Comparison of ENCODE assay signal across 8 mouse cellular contexts in the genomic region with DNA sequence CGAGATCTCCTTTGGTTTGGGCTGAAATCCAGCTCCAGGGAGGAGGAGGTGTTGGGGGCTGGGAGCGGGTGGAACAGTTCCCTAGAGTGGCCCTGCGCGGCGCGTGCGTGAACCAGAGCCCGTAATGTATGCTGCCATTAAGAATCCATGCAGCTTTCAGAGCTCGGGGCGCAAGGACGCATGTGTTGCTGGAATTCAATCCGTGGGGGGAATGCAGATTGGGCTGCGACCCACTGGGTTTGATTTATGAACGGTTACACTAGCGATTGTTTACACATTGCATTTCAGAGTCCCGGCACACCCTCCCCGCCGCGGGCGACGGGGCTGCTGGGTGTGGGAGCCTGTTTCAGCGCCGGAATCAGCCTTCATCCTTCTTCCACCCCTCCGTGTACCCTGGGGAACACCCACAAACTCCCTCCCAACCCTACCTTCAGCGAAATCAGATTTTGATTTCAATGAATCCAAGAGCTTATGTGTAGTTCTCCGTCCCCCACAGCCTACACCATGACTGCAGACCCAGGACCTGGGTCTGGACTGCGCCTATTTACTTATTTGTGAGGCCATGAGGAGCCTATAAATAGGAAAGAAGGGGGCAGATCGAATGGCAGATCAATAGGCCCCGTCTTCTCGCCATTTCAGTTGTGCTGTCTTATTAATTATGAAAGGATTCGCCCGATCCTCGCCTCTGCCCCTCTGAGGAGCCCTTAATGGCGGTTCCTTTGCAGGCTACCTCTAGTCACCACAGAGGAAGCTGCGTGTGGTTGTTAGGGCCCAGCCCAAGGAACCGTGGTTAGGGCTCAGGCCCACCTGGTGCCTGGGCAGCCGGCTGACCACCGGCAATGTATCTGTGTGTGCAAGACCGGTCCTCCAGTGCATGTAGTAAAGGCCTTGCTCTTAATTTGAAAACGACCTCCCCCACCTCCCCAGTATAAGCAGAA. TPM values are rescaled to one million over a fixed set of nuclear protein-coding genes. Genes with fewer than 3 reads are reported as not detected.
A peak's percentile ranks its signal among the peaks of the same experiment; 100 is the strongest.
DNase-seq lines count a peak whose midpoint lies in the region; ATAC-seq and TF ChIP-seq lines count a peak whose summit lies in the region.

No protein-coding gene starts in this region.

- H3K9me3 ChIP-seq in lung, embryonic 14.5 days (ENCODE audit: low read depth, low read length): 0 out of 2 replicates have a peak, but pooled peaks cover 3% of the 10 kb centered on the region
- no peaks in the 10 kb centered on the region; the same call in 1 of the 2 replicates for H3K9me3 ChIP-seq in heart, embryonic 16.5 days (replicated peaks; ENCODE audit: control insufficient read depth, low read length)
- no peaks in the 10 kb centered on the region for H3K9me3 ChIP-seq in midbrain, embryonic 16.5 days (replicated peaks; ENCODE audit: control insufficient read depth, low read length, poor library complexity, severe bottlenecking)

- H3K27me3 ChIP-seq in lung, embryonic 14.5 days (ENCODE audit: insufficient read depth, low read length): peaks cover 83% of the 10 kb centered on the region
- H3K27me3 ChIP-seq in heart, embryonic 16.5 days (ENCODE audit: control insufficient read depth, insufficient read depth, low read length): peaks cover 82% of the 10 kb centered on the region
- H3K27me3 ChIP-seq in midbrain, embryonic 16.5 days (ENCODE audit: control insufficient read depth, insufficient read depth, low read depth, low read length): peaks cover 15% of the 10 kb centered on the region

- no peak overlapping the region for H3K27ac ChIP-seq in lung, embryonic 14.5 days (ENCODE audit: low read depth)
- no peak overlapping the region for H3K27ac ChIP-seq in heart, embryonic 16.5 days (ENCODE audit: low read length)
- peak overlapping the region; percentile 89 for H3K27ac ChIP-seq in midbrain, embryonic 16.5 days (ENCODE audit: low read length)

- TF ChIP-seq CTCF in lung, embryonic 14.5 days (IDR thresholded peaks at IDR 0.05; ENCODE audit: low read depth): no peak

- WGBS in lung, embryonic 14.5 days: 2% methylated on average over 40 of the region's 40 CpGs
- WGBS in heart, embryonic 16.5 days: 3% methylated on average over 40 of the region's 40 CpGs
- WGBS in midbrain, embryonic 16.5 days: under 1% methylated on average over 40 of the region's 40 CpGs

- no peak for ATAC-seq in lung, embryonic 14.5 days (ENCODE audit: insufficient read depth)
- ATAC-seq in common myeloid progenitor, adult 5-6 weeks (replicated peaks; ENCODE audit: low read depth, poor library complexity, severe bottlenecking): 0 out of 2 replicates have a peak, but pooled peaks have one; percentile 19
- no peak for ATAC-seq in heart, embryonic 16.5 days (replicated peaks; ENCODE audit: extremely low read depth, insufficient read depth, low FRiP score)
- peak; percentile 85 for ATAC-seq in midbrain, embryonic 16.5 days

- H3K4me2 ChIP-seq in lung, embryonic 14.5 days: peak overlapping the region; percentile 53
- peak overlapping the region; percentile 41 for H3K4me2 ChIP-seq in heart, embryonic 16.5 days (ENCODE audit: low read depth, low read length)
- H3K4me2 ChIP-seq in midbrain, embryonic 16.5 days (ENCODE audit: low read length): peak overlapping the region; percentile 47

- H3K4me1 ChIP-seq in lung, embryonic 14.5 days (ENCODE audit: insufficient read depth): no peaks in the 10 kb centered on the region; the same call in 1 of the 2 replicates
- H3K4me1 ChIP-seq in heart, embryonic 16.5 days (ENCODE audit: control insufficient read depth, insufficient read depth, low read length): peaks cover 5% of the 10 kb centered on the region; the same call in 1 of the 2 replicates
- peaks cover 21% of the 10 kb centered on the region for H3K4me1 ChIP-seq in midbrain, embryonic 16.5 days (ENCODE audit: control insufficient read depth, insufficient read depth, low read length)

- no peak overlapping the region for H3K9ac ChIP-seq in lung, embryonic 14.5 days
- no peak overlapping the region for H3K9ac ChIP-seq in heart, embryonic 16.5 days (ENCODE audit: low read length)
- H3K9ac ChIP-seq in midbrain, embryonic 16.5 days (ENCODE audit: low read depth, low read length): peak overlapping the region; percentile 48

- no peaks in the 10 kb centered on the region for H3K36me3 ChIP-seq in lung, embryonic 14.5 days (ENCODE audit: insufficient read depth)
- H3K36me3 ChIP-seq in heart, embryonic 16.5 days (ENCODE audit: control insufficient read depth, insufficient read depth): no peaks in the 10 kb centered on the region
- H3K36me3 ChIP-seq in midbrain, embryonic 16.5 days (ENCODE audit: control insufficient read depth, insufficient read depth, low read length): no peaks in the 10 kb centered on the region

- DNase-seq in lung, embryonic 14.5 days: peak; percentile 51
- no peak for DNase-seq in lung, postnatal 36 days
- DNase-seq in layer of hippocampus, postnatal 36 days: peak; percentile 71
- no peak for DNase-seq in gastrocnemius, postnatal 10 days
- DNase-seq in spleen, postnatal 14 days (ENCODE audit: low spot score in 2 of 2): no peak

- H3K4me3 ChIP-seq in lung, embryonic 14.5 days (ENCODE audit: low read depth, low read length): peak overlapping the region; percentile 24
- H3K4me3 ChIP-seq in heart, embryonic 16.5 days (ENCODE audit: low read length): peak overlapping the region; percentile 23
- H3K4me3 ChIP-seq in midbrain, embryonic 16.5 days (ENCODE audit: low read depth, low read length): peak overlapping the region; percentile 16; the same call in 1 of the 2 replicates

RNA-seq across cellular contexts. Expression of gene Nrn1, which starts 10.1 kb away (rescaled TPM):
- 0.12 and 0.42 TPM in 2 replicates for polyA plus RNA-seq in lung, embryonic 14.5 days (2014; fragmentation: Nextera tagmentation; extraction: Ambion mirVana)
- not detected in 2 replicates for total RNA-seq in common myeloid progenitor, adult 5-6 weeks (2017)
- 2.6 and 2.8 TPM in 2 replicates for polyA plus RNA-seq in heart, embryonic 16.5 days (2015; fragmentation: Nextera tagmentation; extraction: Ambion mirVana)
- 100 to 1,000 TPM; 285 to 286 TPM for total RNA-seq in layer of hippocampus, postnatal 36 days (2021)
- polyA plus RNA-seq in midbrain, embryonic 16.5 days (2015; fragmentation: Nextera tagmentation; extraction: Ambion mirVana): 77.0 and 80.2 TPM in 2 replicates
- 1 to 10 TPM; 3.2 to 3.3 TPM for total RNA-seq in gastrocnemius, postnatal 10 days (2021)

Comparison
In these comparisons a context has a peak if more than half of its experiments do, and no peak if none do; other contexts are left out.
1. DNase-seq: peak in lung, embryonic 14.5 days (single experiment) and layer of hippocampus, postnatal 36 days (2 of 2); none in lung, postnatal 36 days (single experiment), gastrocnemius, postnatal 10 days (single experiment) and spleen, postnatal 14 days (0 of 2).
2. ATAC-seq: peak in common myeloid progenitor, adult 5-6 weeks (single experiment) and midbrain, embryonic 16.5 days (single experiment); none in lung, embryonic 14.5 days (single experiment) and heart, embryonic 16.5 days (single experiment).
3. RNA of gene Nrn1, which starts 10.1 kb away (total RNA-seq): 285 to 286 TPM in layer of hippocampus, postnatal 36 days; 3.2 to 3.3 TPM in gastrocnemius, postnatal 10 days and not detected in common myeloid progenitor, adult 5-6 weeks; every median in the first group is over 10 times any median in the second.
4. Peak in every context shown above with its lines, with median percentiles within 50 percentile points of each other: H3K4me2 ChIP-seq and H3K4me3 ChIP-seq.